Mouse (Mus musculus): ENCODE measurements around the gene Vmn1r143.
"Not testable (repeated sequence)": the region's sequence is repeated elsewhere in the genome, so short reads cannot be mapped to it uniquely, and the experiment has no call there.

Vmn1r143 gene

DNA sequence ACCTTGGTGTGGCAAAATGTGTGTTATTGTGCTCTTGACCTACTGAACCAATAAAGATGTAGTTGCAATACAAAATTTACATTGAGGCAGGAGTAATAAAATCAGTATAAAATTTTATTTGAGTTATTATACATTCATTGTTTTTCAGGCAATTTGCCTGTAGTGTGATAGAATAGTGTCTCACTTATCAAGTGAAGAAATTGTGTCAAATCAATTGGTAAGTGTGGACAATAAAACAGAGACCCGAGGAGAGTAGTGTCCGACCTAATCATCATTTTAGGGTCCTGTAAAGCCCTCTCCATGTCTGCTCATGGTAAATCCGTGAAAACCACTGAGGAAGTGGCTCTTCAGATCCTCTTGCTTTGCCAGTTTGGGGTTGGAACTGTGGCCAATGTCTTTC lies at the start of gene Vmn1r143:
Vmn1r143 (plus strand) TSS at position 301 of the 400 bp plus-strand sequence.
- not testable (repeated sequence) for DNase-seq

DNA sequence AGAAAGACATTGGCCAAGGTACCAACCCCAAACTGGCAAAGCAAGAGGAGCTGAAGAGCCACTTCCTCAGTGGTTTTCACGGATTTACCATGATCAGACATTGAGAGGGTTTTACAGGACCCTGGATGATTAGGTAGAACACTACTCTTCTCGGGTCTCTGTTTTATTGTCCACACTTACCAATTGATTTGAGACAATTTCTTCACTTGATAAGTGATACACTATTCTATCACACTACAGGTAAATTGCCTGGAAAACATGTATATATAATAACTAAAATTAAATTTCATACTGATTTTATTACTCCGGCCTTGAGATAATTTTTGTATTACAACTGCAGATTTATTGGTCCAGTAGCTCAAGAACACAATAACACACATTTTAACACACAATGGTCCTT lies 25.2 kb upstream of the Vmn1r143 start, which contains the start of gene Vmn1r142:
Vmn1r142 (minus strand) TSS at position 101 of the 400 bp plus-strand sequence.
- not testable (repeated sequence) for DNase-seq

DNA sequence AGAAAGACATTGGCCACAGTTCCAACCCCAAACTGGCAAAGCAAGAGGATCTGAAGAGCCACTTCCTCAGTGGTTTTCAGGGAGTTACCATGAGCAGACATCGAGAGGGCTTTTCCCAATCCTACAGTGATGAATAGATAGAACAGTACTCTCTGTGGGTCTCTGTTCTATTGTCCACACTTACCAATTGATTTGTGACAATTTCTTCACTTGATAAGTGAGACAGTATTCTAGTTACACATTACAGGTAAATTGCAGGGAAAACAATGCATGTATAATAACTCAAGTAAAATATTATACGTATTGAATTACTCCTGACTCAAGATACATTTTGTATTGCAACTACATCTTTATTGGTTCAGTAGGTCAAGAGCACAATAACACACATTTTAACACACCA lies 12.0 kb downstream of the Vmn1r143 start, which contains the start of gene Gm8653:
Gm8653 (minus strand) TSS at position 101 of the 400 bp plus-strand sequence.
- DNase-seq: not testable (repeated sequence)

DNA sequence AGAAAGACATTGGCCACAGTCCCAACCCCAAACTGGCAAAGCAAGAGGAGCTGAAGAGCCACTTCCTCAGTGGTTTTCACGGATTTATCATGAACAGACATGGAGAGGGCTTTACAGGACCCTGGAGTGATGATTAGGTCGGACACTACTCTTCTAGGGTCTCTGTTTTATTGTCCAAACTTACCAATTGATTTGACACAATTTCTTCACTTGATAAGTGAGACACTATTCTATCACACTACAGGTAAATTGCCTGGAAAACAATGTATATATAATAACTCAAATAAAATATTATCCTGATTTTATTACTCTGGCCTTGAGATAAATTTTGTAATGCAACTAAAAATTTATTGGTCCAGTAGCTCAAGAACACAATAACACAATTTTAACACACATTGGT lies 40.2 kb downstream of the Vmn1r143 start, which contains the start of gene Gm8453:
Gm8453 (minus strand) TSS at position 101 of the 400 bp plus-strand sequence.
- DNase-seq: not testable (repeated sequence)

All from cerebellum, postnatal 25 days (tissue).